Mouse (Mus musculus) CH12.LX (cell line): ENCODE measurements around the gene Galnt17.

Experiments used
- CHD2 ChIP-seq: IDR thresholded peaks from 2 replicates; pipeline ENCODE4 v1.6.1; 2011; ENCODE audit warnings: low read length, improper control_type of control experiment
- CTCF ChIP-seq, 2 experiments: IDR thresholded peaks in 1 of 2; conservative IDR thresholded peaks in 1 of 2; 2 replicates each; pipeline ENCODE4 v1.5.1; 2011 to 2012; ENCODE audit warnings: low read depth in 2 of 2, low read length in 2 of 2, improper control_type of control experiment in 1 of 2, inconsistent platforms in 1 of 2, mild to moderate bottlenecking in 1 of 2, moderate library complexity in 1 of 2
- EP300 ChIP-seq: IDR thresholded peaks from 2 replicates; pipeline ENCODE4 v1.6.1; 2011; ENCODE audit warnings: low read length, improper control_type of control experiment
- JUND ChIP-seq: conservative IDR thresholded peaks from 2 replicates; pipeline ENCODE4 v1.6.1; 2011; ENCODE audit warnings: low read depth, low read length, improper control_type of control experiment
- MAX ChIP-seq: IDR thresholded peaks from 2 replicates; pipeline ENCODE4 v1.6.1; 2011; ENCODE audit warnings: low read length, improper control_type of control experiment
- MAZ ChIP-seq: IDR thresholded peaks from 2 replicates; pipeline ENCODE4 v1.6.1; 2012; ENCODE audit warnings: low read depth, mild to moderate bottlenecking, inconsistent platforms, low read length, improper control_type of control experiment, moderate library complexity
- NELFE ChIP-seq: IDR thresholded peaks from 2 replicates; pipeline ENCODE4 v1.6.1; 2011; ENCODE audit warnings: low read depth, low read length, improper control_type of control experiment
- RAD21 ChIP-seq: IDR thresholded peaks from 2 replicates; pipeline ENCODE4 v1.6.1; 2011; ENCODE audit warnings: low read depth, mild to moderate bottlenecking, low read length, improper control_type of control experiment, moderate library complexity
- SMC3 ChIP-seq: IDR thresholded peaks from 2 replicates; pipeline ENCODE4 v1.6.1; 2011; ENCODE audit warnings: low read depth, low read length, improper control_type of control experiment
- UBTF ChIP-seq: IDR thresholded peaks from 2 replicates; pipeline ENCODE4 v1.6.1; 2012; ENCODE audit warnings: low read depth, mild to moderate bottlenecking, inconsistent platforms, low read length, improper control_type of control experiment, moderate library complexity

DNA sequence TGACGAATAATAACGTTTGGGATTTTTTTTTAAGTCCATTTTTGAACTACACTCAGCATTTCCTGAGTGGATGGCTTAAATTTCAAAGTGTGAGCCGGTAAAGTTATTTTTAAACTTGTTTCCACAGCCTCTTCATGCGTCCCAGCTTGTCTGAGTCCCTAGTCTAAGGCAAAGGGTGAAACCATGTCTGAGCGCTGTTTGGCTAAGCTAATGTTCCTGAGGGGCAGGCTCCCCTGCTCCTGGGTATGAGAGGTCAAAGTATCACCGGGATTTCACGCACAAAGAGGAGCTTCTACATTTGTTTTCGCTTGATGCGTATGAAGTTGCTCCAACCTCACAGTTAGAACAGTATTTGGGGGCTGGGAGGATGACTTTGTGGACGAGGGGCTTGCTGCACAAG, 78.6 kb downstream of the Galnt17 start:
- TF ChIP-seq RAD21 (no peak), CTCF (conservative IDR thresholded peaks at IDR 0.05 in 1 of 2, IDR thresholded peaks at IDR 0.05 in 1 of 2; ENCODE audit: low read depth in 2 of 2, low read length in 2 of 2) (no peak), NELFE (no peak), EP300 (no peak), MAX (no peak), CHD2 (no peak), JUND (no peak), MAZ (no peak), UBTF (no peak), SMC3 (no peak)
